Mouse (Mus musculus): ENCODE measurements around the gene Prcd. TPM values are rescaled to one million over a fixed set of nuclear protein-coding genes. Genes with fewer than 3 reads are reported as not detected.

Gene Prcd
- total and polyA plus RNA-seq, 3 experiments, result not detected

DNA sequence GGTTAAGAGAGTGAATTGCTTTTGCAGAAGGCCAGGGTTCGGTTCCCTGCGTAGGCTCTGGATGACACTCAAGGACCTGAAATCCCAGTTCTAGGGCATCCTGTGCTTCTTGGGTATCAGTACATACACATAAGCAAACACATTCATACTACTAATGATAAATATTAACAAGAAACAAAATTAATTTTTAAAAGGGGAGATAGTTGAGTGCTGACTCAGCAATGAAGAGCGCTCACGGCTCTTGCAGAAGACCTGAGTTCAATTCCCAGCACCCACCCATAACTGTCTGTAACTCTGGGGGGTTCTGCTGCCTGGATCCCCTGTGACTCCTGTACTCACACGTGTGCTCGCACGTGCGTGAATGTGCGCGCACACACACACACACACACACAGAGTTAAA lies 36.3 kb downstream of the Prcd start:
- no peaks in the 10 kb centered on the region for H3K27me3 ChIP-seq (replicated peaks)
- no peak overlapping the region for H3K4me2 ChIP-seq (ENCODE audit: insufficient read depth, low read depth, poor library complexity, severe bottlenecking)
- no peak overlapping the region for H3K4me3 ChIP-seq (replicated peaks in 1 of 3; ENCODE audit: low read depth in 2 of 3, low read length in 2 of 3, poor library complexity in 1 of 3)
- no peaks in the 10 kb centered on the region for H3K9me3 ChIP-seq (replicated peaks; ENCODE audit: low read length)
- peaks cover 2 to 13% of the 10 kb centered on the region in 2 experiments; a peak in 2 of 4 replicates for H3K4me1 ChIP-seq (ENCODE audit: control insufficient read depth in 1 of 2, insufficient read depth in 2 of 2)
- dilution Hi-C loops (cut with MboI; ENCODE audit: extremely low pct_ligation_motif_present, extremely low pct_unique_long_range_greater_than_20kb, low sequenced_read_pairs), result no loop called here
- no peak for DNase-seq (ENCODE audit: extremely low read depth)
- in situ Hi-C loops (cut with MboI; ENCODE audit: low pct_ligation_motif_present, low pct_unique_long_range_greater_than_20kb, low sequenced_read_pairs), result loop anchor here (10.0 kb wide), 1 partner anchor 115 kb away; no protein-coding TSS in a partner anchor
- no peak overlapping the region for H3K27ac ChIP-seq (ENCODE audit: insufficient read depth, low read depth)
- H3K36me3 ChIP-seq (replicated peaks in 1 of 2; ENCODE audit: control insufficient read depth in 1 of 2, insufficient read depth in 1 of 2, low read length in 1 of 2), result peaks cover 0 to 19% of the 10 kb centered on the region in 2 experiments
- TF ChIP-seq NELFE (IDR thresholded peaks at IDR 0.05; ENCODE audit: low read depth, low read length), result no peak
- TF ChIP-seq MAFK (IDR thresholded peaks at IDR 0.05; ENCODE audit: insufficient replicate concordance, low read length), result peak; percentile 85
- no peak overlapping the region for H3K9ac ChIP-seq (ENCODE audit: insufficient read depth, low read depth)
- no peaks in the 10 kb centered on the region for H3K79me2 ChIP-seq (replicated peaks; ENCODE audit: control insufficient read depth, extremely low read depth, insufficient read depth, poor library complexity, severe bottlenecking)

DNA sequence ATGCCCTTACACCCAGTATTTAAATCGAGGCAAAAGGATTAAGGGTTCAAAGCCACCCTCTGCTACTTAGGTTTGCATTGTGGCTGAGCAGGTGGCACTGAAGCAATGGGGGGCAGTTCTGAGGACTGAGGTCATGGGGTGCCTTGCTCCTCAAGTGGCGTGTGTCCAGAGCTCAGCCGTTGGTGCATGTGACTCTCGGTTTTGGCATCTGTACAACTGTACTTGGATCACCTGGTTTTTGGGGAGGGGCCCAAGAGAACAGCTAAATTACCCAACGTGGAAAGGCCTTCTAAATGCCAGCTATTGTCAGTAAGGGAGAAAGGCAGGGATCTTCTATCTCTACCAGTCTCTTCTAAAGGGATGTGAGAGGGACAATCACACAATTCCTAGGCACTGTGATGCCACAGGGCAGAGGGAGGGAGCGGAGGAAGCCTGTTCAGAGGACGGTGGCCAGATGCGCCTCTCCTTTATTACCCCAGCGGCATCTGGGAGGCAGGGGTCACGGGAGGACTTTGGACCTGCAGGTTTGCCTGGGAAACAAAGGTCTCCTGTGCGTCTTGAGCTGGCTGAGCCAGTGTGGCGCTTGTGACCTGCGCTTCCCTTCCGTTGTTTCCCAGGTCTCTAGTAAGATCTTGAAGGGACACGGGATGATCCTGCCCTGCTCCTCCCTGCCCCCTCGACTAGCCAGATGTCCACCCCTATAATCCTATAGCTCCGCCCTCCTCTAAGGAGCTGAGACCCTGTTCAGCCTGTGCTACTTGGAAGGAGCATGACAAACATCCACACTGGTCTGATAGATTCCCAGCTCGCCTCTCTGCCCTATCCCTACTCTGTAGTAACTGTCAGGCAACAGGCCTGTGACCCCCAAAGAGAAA lies 37.6 kb downstream of the Prcd start:
- Histone ChIP-seq H3K4me3 (replicated peaks in 1 of 3; ENCODE audit: low read depth in 2 of 3, low read length in 2 of 3, poor library complexity in 1 of 3) (no peak overlapping the region), H3K27me3 (replicated peaks) (no peaks in the 10 kb centered on the region), H3K79me2 (replicated peaks; ENCODE audit: control insufficient read depth, extremely low read depth, insufficient read depth, poor library complexity, severe bottlenecking) (no peaks in the 10 kb centered on the region), H3K9ac (ENCODE audit: insufficient read depth, low read depth) (no peak overlapping the region), H3K4me1 (ENCODE audit: control insufficient read depth in 1 of 2, insufficient read depth in 2 of 2) (peaks cover 2 to 13% of the 10 kb centered on the region in 2 experiments; a peak in 2 of 4 replicates), H3K27ac (ENCODE audit: insufficient read depth, low read depth) (no peak overlapping the region), H3K36me3 (replicated peaks in 1 of 2; ENCODE audit: control insufficient read depth in 1 of 2, insufficient read depth in 1 of 2, low read length in 1 of 2) (peaks cover 0 to 6% of the 10 kb centered on the region in 2 experiments), H3K4me2 (ENCODE audit: insufficient read depth, low read depth, poor library complexity, severe bottlenecking) (no peak overlapping the region), H3K9me3 (replicated peaks; ENCODE audit: low read length) (no peaks in the 10 kb centered on the region)
- in situ Hi-C loops (cut with MboI; ENCODE audit: low pct_ligation_motif_present, low pct_unique_long_range_greater_than_20kb, low sequenced_read_pairs), result no loop called here
- no peak for DNase-seq (ENCODE audit: extremely low read depth)
- dilution Hi-C loops (cut with MboI; ENCODE audit: extremely low pct_ligation_motif_present, extremely low pct_unique_long_range_greater_than_20kb, low sequenced_read_pairs), result no loop called here
- TF ChIP-seq MYC (IDR thresholded peaks at IDR 0.05; ENCODE audit: low read depth, low read length) (no peak), NRF1 (IDR thresholded peaks at IDR 0.05; ENCODE audit: low read depth, low read length) (no peak), MEF2A (IDR thresholded peaks at IDR 0.05; ENCODE audit: borderline replicate concordance, low read depth, low read length) (no peak), CHD2 (IDR thresholded peaks at IDR 0.05; ENCODE audit: low read length) (no peak), ZKSCAN1 (IDR thresholded peaks at IDR 0.05; ENCODE audit: borderline replicate concordance, low read depth, low read length) (no peak), NELFE (IDR thresholded peaks at IDR 0.05; ENCODE audit: low read depth, low read length) (no peak), BHLHE40 (IDR thresholded peaks at IDR 0.05; ENCODE audit: low read depth, low read length) (no peak), HCFC1 (IDR thresholded peaks at IDR 0.05; ENCODE audit: low read depth, low read length) (no peak), MAFK (IDR thresholded peaks at IDR 0.05; ENCODE audit: insufficient replicate concordance, low read length) (no peak), KAT2A (IDR thresholded peaks at IDR 0.05; ENCODE audit: insufficient replicate concordance, low read length) (no peak), CHD1 (IDR thresholded peaks at IDR 0.05; ENCODE audit: low read depth, low read length) (no peak), SIN3A (IDR thresholded peaks at IDR 0.05; ENCODE audit: low read length) (no peak), TBP (conservative IDR thresholded peaks at IDR 0.05; ENCODE audit: low read depth, low read length) (no peak), EP300 (IDR thresholded peaks at IDR 0.05; ENCODE audit: low read length) (no peak), CTCF (conservative IDR thresholded peaks at IDR 0.05 in 1 of 2, IDR thresholded peaks at IDR 0.05 in 1 of 2; ENCODE audit: low read depth in 2 of 2, low read length in 2 of 2) (no peak), IRF4 (IDR thresholded peaks at IDR 0.05; ENCODE audit: low read depth, low read length) (no peak), ZC3H11A (IDR thresholded peaks at IDR 0.05; ENCODE audit: low read depth, low read length) (no peak), ETS1 (conservative IDR thresholded peaks at IDR 0.05; ENCODE audit: low read depth, low read length) (no peak), MAZ (IDR thresholded peaks at IDR 0.05; ENCODE audit: low read depth, low read length) (no peak), ZNF384 (IDR thresholded peaks at IDR 0.05; ENCODE audit: low read depth, low read length) (no peak)
